Mouse (Mus musculus) heart, adult 2 months (tissue): ENCODE measurements at regions not wholly inside any gene's neighbourhood (a gene's known extent, or its start where the extent isn't known, plus 50 kb on each side); places are given as distances from the start of the nearest gene placed in this dataset.

ENCODE experiments used
- DNase-seq, 2 experiments: peaks; one replicate each; pipeline ENCODE4 v3.0.0; 2021
- H3K27ac ChIP-seq: fragments of 200-600 bp; 2 replicates; pipeline ENCODE4 v1.8.1; 2022
- H3K27me3 ChIP-seq: fragments of 200-500 bp; 2 replicates; pipeline ENCODE4 v1.6.1; 2012; ENCODE audit warnings: mild to moderate bottlenecking, low read length, inconsistent platforms, mixed read lengths; ENCODE audit not compliant: control insufficient read depth, insufficient read depth
- H3K36me3 ChIP-seq: fragments of 200-500 bp; 2 replicates; pipeline ENCODE4 v1.6.1; 2012; ENCODE audit warnings: low read length, inconsistent platforms; ENCODE audit not compliant: control insufficient read depth, insufficient read depth
- H3K4me1 ChIP-seq: fragments of 200-500 bp; 2 replicates; pipeline ENCODE4 v1.6.1; 2011; ENCODE audit warnings: low read length; ENCODE audit not compliant: control insufficient read depth, insufficient read depth
- H3K4me3 ChIP-seq: fragments of 200-600 bp; 2 replicates; pipeline ENCODE4 v1.8.1; 2022
- H3K79me2 ChIP-seq: fragments of 200-500 bp; replicated peaks from 2 replicates; pipeline ENCODE4 v1.6.1; 2012; ENCODE audit warnings: mild to moderate bottlenecking, inconsistent platforms, low read length, moderate library complexity, mixed read lengths; ENCODE audit not compliant: control insufficient read depth, insufficient read depth
- H3K9ac ChIP-seq: fragments of 200-500 bp; 2 replicates; pipeline ENCODE4 v1.6.1; 2012; ENCODE audit warnings: low read depth, mild to moderate bottlenecking, control low read depth, inconsistent platforms, low read length, mixed read lengths
- CTCF ChIP-seq: fragments of 200-600 bp; IDR thresholded peaks from 2 replicates; pipeline ENCODE4 v1.8.1; 2022; ENCODE audit warnings: antibody characterized with exemption, mild to moderate bottlenecking, moderate library complexity
- EP300 ChIP-seq: fragments of 200-500 bp; IDR thresholded peaks from 2 replicates; pipeline ENCODE4 v1.6.1; 2011; ENCODE audit warnings: low read depth, low read length, control low read depth; ENCODE audit not compliant: insufficient read depth
- POLR2A ChIP-seq: fragments of 200-500 bp; IDR thresholded peaks from 2 replicates; pipeline ENCODE4 v1.6.1; 2011; ENCODE audit warnings: mild to moderate bottlenecking, low read depth, low read length, control low read depth; ENCODE audit not compliant: insufficient read depth
- WGBS: fragments of 180-500 bp; shearing (Covaris S2); methylation state at CpG from one replicate; pipeline ENCODE4 v1.1.7; 2018; 5-methylcytosine and 5-hydroxymethylcytosine counted together
- intact Hi-C: fragments of 180-260 bp; cut with DNase I; formaldehyde crosslinking; loops from one replicate; pipeline ENCODE4 v1.15.1; 2025

GRCm38 (mm10) chr13:93564902-93565301 lies 65.3 kb upstream of the Jmy start:
- no peaks in the 10 kb centered on the region for H3K36me3 ChIP-seq
- no peak overlapping the region for H3K9ac ChIP-seq
- WGBS = 88% methylated on average over 6 of the region's 6 CpGs
- no peak overlapping the region for H3K4me3 ChIP-seq
- intact Hi-C loops = no loop called here
- no peaks in the 10 kb centered on the region for H3K27me3 ChIP-seq
- no peaks in the 10 kb centered on the region for H3K79me2 ChIP-seq
- no peak overlapping the region for H3K27ac ChIP-seq
- TF ChIP-seq EP300 (no peak), POLR2A (no peak), CTCF (no peak)
- no peaks in the 10 kb centered on the region for H3K4me1 ChIP-seq
- no peak for DNase-seq

GRCm38 (mm10) chr13:93564091-93564490 lies 64.5 kb upstream of the Jmy start:
- intact Hi-C loops = no loop called here
- TF ChIP-seq EP300 (no peak), POLR2A (no peak)
- H3K4me1 ChIP-seq = no peaks in the 10 kb centered on the region
- no peaks in the 10 kb centered on the region for H3K36me3 ChIP-seq
- H3K27me3 ChIP-seq = no peaks in the 10 kb centered on the region
- H3K9ac ChIP-seq = no peak overlapping the region
- no peak overlapping the region for H3K4me3 ChIP-seq
- H3K27ac ChIP-seq = no peak overlapping the region
- no peak for DNase-seq
- 68% methylated on average over 11 of the region's 11 CpGs for WGBS
- no peaks in the 10 kb centered on the region for H3K79me2 ChIP-seq

GRCm38 (mm10) chr13:93560282-93560681 lies 60.7 kb upstream of the Jmy start:
- no peaks in the 10 kb centered on the region for H3K36me3 ChIP-seq
- intact Hi-C loops = no loop called here
- no peak overlapping the region for H3K9ac ChIP-seq
- H3K27ac ChIP-seq = no peak overlapping the region
- TF ChIP-seq CTCF (no peak), POLR2A (no peak), EP300 (no peak)
- no peaks in the 10 kb centered on the region for H3K4me1 ChIP-seq
- no peaks in the 10 kb centered on the region for H3K79me2 ChIP-seq
- 79% methylated on average over 3 of the region's 3 CpGs for WGBS
- no peaks in the 10 kb centered on the region for H3K27me3 ChIP-seq
- DNase-seq = no peak
- H3K4me3 ChIP-seq = no peak overlapping the region

DNA sequence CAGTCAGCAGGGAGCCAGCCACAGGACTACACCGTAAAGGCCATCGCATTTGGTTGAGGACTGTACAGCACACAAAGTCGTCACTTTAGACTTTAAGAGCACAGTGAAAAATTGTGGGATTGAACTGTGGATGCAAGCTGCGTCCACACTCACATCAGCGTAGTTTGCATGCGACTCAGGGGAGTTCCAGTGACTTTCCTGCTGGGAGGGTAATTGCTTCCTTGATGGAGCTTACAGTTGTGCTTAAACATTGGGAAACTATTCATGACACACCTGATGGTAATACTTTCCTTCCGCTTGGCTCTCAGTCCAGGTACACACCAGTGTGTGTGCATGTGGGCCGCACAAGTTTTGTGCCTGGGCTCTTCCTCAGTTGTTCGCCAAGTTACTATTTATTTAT lies 59.0 kb upstream of the Jmy start:
- no peak for DNase-seq

DNA sequence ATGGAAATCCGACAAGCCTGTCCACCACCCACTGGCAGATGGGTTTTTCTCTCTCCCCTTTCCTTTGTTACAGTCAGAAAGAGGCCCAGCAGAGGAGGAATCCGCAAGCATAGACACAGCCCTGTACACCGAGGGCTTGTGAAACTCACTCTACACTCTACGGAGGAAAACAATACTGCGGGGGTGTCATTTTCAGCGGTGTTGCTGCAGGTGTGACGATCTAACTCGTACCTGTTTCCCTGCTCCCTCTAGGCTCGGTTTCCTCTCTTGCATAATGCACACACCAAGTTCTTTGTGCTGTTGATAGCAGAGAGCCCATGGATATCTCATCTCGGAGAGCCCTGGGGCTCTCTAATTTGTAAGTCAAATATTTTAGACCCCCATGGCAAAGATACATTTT lies 56.5 kb upstream of the Jmy start:
- intact Hi-C loops = no loop called here
- Histone ChIP-seq H3K27me3 (no peaks in the 10 kb centered on the region), H3K27ac (no peak overlapping the region), H3K9ac (no peak overlapping the region), H3K79me2 (no peaks in the 10 kb centered on the region), H3K4me1 (no peaks in the 10 kb centered on the region), H3K36me3 (no peaks in the 10 kb centered on the region), H3K4me3 (no peak overlapping the region)
- 80% methylated on average over 10 of the region's 10 CpGs for WGBS
- TF ChIP-seq POLR2A (no peak), CTCF (no peak), EP300 (no peak)
- no peak for DNase-seq

More for the DNA sequence above, 59.0 kb upstream of the Jmy start:
- intact Hi-C loops = no loop called here
- Histone ChIP-seq H3K4me1 (no peaks in the 10 kb centered on the region), H3K27ac (no peak overlapping the region), H3K4me3 (no peak overlapping the region), H3K27me3 (no peaks in the 10 kb centered on the region), H3K9ac (no peak overlapping the region), H3K36me3 (no peaks in the 10 kb centered on the region), H3K79me2 (no peaks in the 10 kb centered on the region)
- no peak for TF ChIP-seq CTCF
- no peak for TF ChIP-seq EP300
- TF ChIP-seq POLR2A = no peak
- WGBS = 89% methylated on average over 9 of the region's 9 CpGs

DNA sequence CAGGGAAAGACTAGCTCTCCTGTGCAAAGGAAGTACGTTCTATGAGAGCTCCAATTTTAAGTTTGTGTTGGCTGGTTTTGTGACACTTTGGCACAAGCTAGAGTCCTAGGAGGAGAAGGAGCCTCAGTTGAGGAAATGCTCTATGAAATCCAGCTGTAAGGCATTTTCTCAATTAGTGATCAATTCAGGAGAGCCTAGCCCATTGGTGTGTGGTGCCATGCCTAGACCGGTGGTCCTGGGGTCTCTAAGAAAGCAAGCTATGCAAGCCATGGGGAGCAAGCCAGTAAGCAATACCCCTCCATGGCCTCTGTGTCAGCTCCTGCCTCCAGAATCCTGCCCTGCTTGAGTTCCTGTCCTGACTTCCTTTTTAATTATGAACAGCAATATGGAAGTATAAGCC lies 55.3 kb upstream of the Jmy start:
- no peak for DNase-seq
- intact Hi-C loops = no loop called here
- Histone ChIP-seq H3K9ac (no peak overlapping the region), H3K4me3 (no peak overlapping the region), H3K4me1 (no peaks in the 10 kb centered on the region), H3K27ac (no peak overlapping the region), H3K27me3 (no peaks in the 10 kb centered on the region), H3K36me3 (no peaks in the 10 kb centered on the region), H3K79me2 (no peaks in the 10 kb centered on the region)
- 77% methylated on average over 2 of the region's 2 CpGs for WGBS
- TF ChIP-seq POLR2A (no peak), CTCF (no peak)
